Mouse (Mus musculus): ENCODE data around the gene Ciz1.

Ciz1 gene

GRCm38 (mm10) chr2:32319586-32320580 is 32.2 kb upstream of the Ciz1 start:
- DNase-seq (ENCODE audit: low spot score): peak; percentile 52

GRCm38 (mm10) chr2:32320721-32321120 is 31.4 kb upstream of the Ciz1 start:
- no peak for DNase-seq (ENCODE audit: low spot score)

GRCm38 (mm10) chr2:32321591-32322298 is 30.4 kb upstream of the Ciz1 start:
- no peak for DNase-seq (ENCODE audit: low spot score)

GRCm38 (mm10) chr2:32322754-32323741 is 29.1 kb upstream of the Ciz1 start:
- no peak for DNase-seq (ENCODE audit: low spot score)

GRCm38 (mm10) chr2:32324322-32324721 is 27.8 kb upstream of the Ciz1 start:
- no peak for DNase-seq (ENCODE audit: low spot score)

- DNase-seq (ENCODE audit: low spot score): peak; percentile 33
Observed at GRCm38 (mm10) chr2:32325342-32325741, 26.8 kb upstream of the Ciz1 start.

- no peak for DNase-seq (ENCODE audit: low spot score)
Observed at GRCm38 (mm10) chr2:32327200-32327599, 24.9 kb upstream of the Ciz1 start.

GRCm38 (mm10) chr2:32328911-32329460 is 23.1 kb upstream of the Ciz1 start:
- DNase-seq (ENCODE audit: low spot score): no peak

- no peak for DNase-seq (ENCODE audit: low spot score)
Observed at GRCm38 (mm10) chr2:32329531-32329930, 22.6 kb upstream of the Ciz1 start.

- no peak for DNase-seq (ENCODE audit: low spot score)
Observed at GRCm38 (mm10) chr2:32332159-32332558, 20.0 kb upstream of the Ciz1 start.

- no peak for DNase-seq (ENCODE audit: low spot score)
Observed at GRCm38 (mm10) chr2:32335888-32336287, 16.2 kb upstream of the Ciz1 start.

GRCm38 (mm10) chr2:32339912-32340642 is 12.1 kb upstream of the Ciz1 start:
- no peak for DNase-seq (ENCODE audit: low spot score)

GRCm38 (mm10) chr2:32340836-32341633 is 11.1 kb upstream of the Ciz1 start:
- DNase-seq (ENCODE audit: low spot score): no peak

GRCm38 (mm10) chr2:32341634-32341939 is 10.5 kb upstream of the Ciz1 start:
- no peak for DNase-seq (ENCODE audit: low spot score)

- DNase-seq (ENCODE audit: low spot score): no peak
Observed at GRCm38 (mm10) chr2:32342039-32342438, 10.1 kb upstream of the Ciz1 start.

GRCm38 (mm10) chr2:32342539-32343350 is 9.4 kb upstream of the Ciz1 start:
- peak; percentile 58 for DNase-seq (ENCODE audit: low spot score)

- no peak for DNase-seq (ENCODE audit: low spot score)
Observed at GRCm38 (mm10) chr2:32343351-32343671, 8.8 kb upstream of the Ciz1 start.

GRCm38 (mm10) chr2:32344056-32344455 is 8.1 kb upstream of the Ciz1 start:
- DNase-seq (ENCODE audit: low spot score): no peak

- no peak for DNase-seq (ENCODE audit: low spot score)
Observed at GRCm38 (mm10) chr2:32344598-32345321, 7.4 kb upstream of the Ciz1 start.

Data from adipocyte (in vitro differentiated cells).